Mouse (Mus musculus) small intestine, adult 2 months (tissue): ENCODE results near the gene Rragc.

ENCODE experiments used
- CTCF ChIP-seq: fragments of 200-500 bp; IDR thresholded peaks from 2 replicates; pipeline ENCODE4 v1.5.1; 2012; ENCODE audit warnings: low read depth, mild to moderate bottlenecking, control low read depth, inconsistent platforms, low read length, moderate library complexity, mixed read lengths; ENCODE audit not compliant: insufficient replicate concordance, insufficient read length; ENCODE audit errors: extremely low read depth
- POLR2A ChIP-seq: fragments of 200-500 bp; IDR thresholded peaks from 2 replicates; pipeline ENCODE4 v1.6.1; 2012; ENCODE audit warnings: low read depth, mild to moderate bottlenecking, control low read depth, inconsistent platforms, low read length, moderate library complexity

DNA sequence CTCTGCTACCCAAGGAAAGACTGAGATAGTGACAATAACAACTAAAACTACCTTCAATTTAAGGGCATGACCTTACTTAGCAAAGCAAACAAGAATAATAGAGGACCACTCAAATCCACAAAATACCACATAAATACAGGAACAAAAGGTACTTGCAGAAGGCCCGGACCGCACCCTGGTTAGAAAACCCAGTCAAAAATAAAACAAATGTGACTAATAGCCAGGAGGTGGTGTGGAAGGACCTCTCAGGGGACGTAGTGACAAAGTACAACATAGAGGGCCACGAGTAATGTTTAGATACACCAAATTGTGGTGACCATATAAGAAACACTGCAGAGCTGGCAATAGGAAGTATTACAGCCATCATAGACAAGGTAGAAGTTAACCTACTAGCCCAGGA, 23.0 kb upstream of the Rragc start:
- TF ChIP-seq CTCF (no peak), POLR2A (no peak)
